15 mouse cellular contexts compared by ENCODE assay signal in genomic region chr1:24732286-24732685, GRCm38 (mm10).
"Had no signal": no experiment of that assay in that cellular context is flagged by ENCODE, and none has a peak within 500 bp of the region (broad histone marks: within the 10 kb centered on the region; RNA-seq: fewer than 3 reads in every experiment).

No protein-coding gene starts in this region.

- H3K9ac ChIP-seq: neural tube, embryonic 13.5 days; stomach, embryonic 15.5 days had no signal

- H3K4me3 ChIP-seq: neural tube, embryonic 13.5 days; stomach, embryonic 15.5 days had no signal

- DNase-seq: retina, postnatal 1 day; right cerebral cortex, adult 18-20 months; right cerebral cortex, postnatal 14 days; right cerebral cortex, postnatal 25 days; right cerebral cortex, postnatal 4 days; spleen, adult 18-20 months; thymus, adult 18-20 months; thymus, adult 2 months; thymus, postnatal 14 days; thymus, postnatal 25 days; thymus, postnatal 36 days; thymus, postnatal 4 days had no signal

- H3K4me2 ChIP-seq: neural tube, embryonic 13.5 days; stomach, embryonic 15.5 days had no signal

- H3K9me3 ChIP-seq: neural tube, embryonic 13.5 days; stomach, embryonic 15.5 days had no signal

- H3K4me1 ChIP-seq: neural tube, embryonic 13.5 days; stomach, embryonic 15.5 days had no signal

- H3K27me3 ChIP-seq: neural tube, embryonic 13.5 days; stomach, embryonic 15.5 days had no signal

- H3K27ac ChIP-seq: neural tube, embryonic 13.5 days; stomach, embryonic 15.5 days; stomach, postnatal 0 days had no signal
